Mouse (Mus musculus): ENCODE measurements around the gene Hlx.

The Hlx gene

GRCm38 (mm10) chr1:184732556-184733049 lies at the start of gene Hlx:
TSS of gene Hlx (minus strand) at chr1:184732619.
- DNase-seq (ENCODE audit: low spot score in 2 of 2), result peak in 1 of 2 experiments; percentile 70

- DNase-seq (ENCODE audit: low spot score in 2 of 2), result peak; percentile 38 to 39
These were observed 49.7 kb upstream of the Hlx start for GRCm38 (mm10) chr1:184782161-184782513.

- no peak for DNase-seq (ENCODE audit: low spot score in 2 of 2)
These were observed 49.1 kb upstream of the Hlx start for GRCm38 (mm10) chr1:184781286-184782160.

GRCm38 (mm10) chr1:184778157-184778556 lies 45.7 kb upstream of the Hlx start:
- DNase-seq (ENCODE audit: low spot score in 2 of 2), result no peak

- no peak for DNase-seq (ENCODE audit: low spot score in 2 of 2)
These were observed 44.8 kb upstream of the Hlx start for GRCm38 (mm10) chr1:184777061-184777795.

- DNase-seq (ENCODE audit: low spot score in 2 of 2), result no peak
These were observed 42.9 kb upstream of the Hlx start for GRCm38 (mm10) chr1:184775289-184775688.

GRCm38 (mm10) chr1:184771891-184772249 lies 39.5 kb upstream of the Hlx start:
- DNase-seq (ENCODE audit: low spot score in 2 of 2), result no peak

- DNase-seq (ENCODE audit: low spot score in 2 of 2), result peak; percentile 61 to 75
These were observed 38.9 kb upstream of the Hlx start for GRCm38 (mm10) chr1:184771202-184771890.

- peak in 1 of 2 experiments; percentile 29 for DNase-seq (ENCODE audit: low spot score in 2 of 2)
These were observed 31.4 kb upstream of the Hlx start for GRCm38 (mm10) chr1:184763866-184764265.

GRCm38 (mm10) chr1:184762941-184763340 lies 30.5 kb upstream of the Hlx start:
- no peak for DNase-seq (ENCODE audit: low spot score in 2 of 2)

GRCm38 (mm10) chr1:184761988-184762387 lies 29.6 kb upstream of the Hlx start:
- no peak for DNase-seq (ENCODE audit: low spot score in 2 of 2)

GRCm38 (mm10) chr1:184752671-184753070 lies 20.3 kb upstream of the Hlx start:
- DNase-seq (ENCODE audit: low spot score in 2 of 2), result no peak

- DNase-seq (ENCODE audit: low spot score in 2 of 2), result no peak
These were observed 17.8 kb upstream of the Hlx start for GRCm38 (mm10) chr1:184750114-184750664.

GRCm38 (mm10) chr1:184748692-184749152 lies 16.3 kb upstream of the Hlx start:
- DNase-seq (ENCODE audit: low spot score in 2 of 2), result peak in 1 of 2 experiments; percentile 45

- peak in 1 of 2 experiments; percentile 72 for DNase-seq (ENCODE audit: low spot score in 2 of 2)
These were observed 5.6 kb upstream of the Hlx start for GRCm38 (mm10) chr1:184737876-184738479.

- DNase-seq (ENCODE audit: low spot score in 2 of 2), result no peak
These were observed 4.8 kb upstream of the Hlx start for GRCm38 (mm10) chr1:184737228-184737627.

- no peak for DNase-seq (ENCODE audit: low spot score in 2 of 2)
These were observed 3.8 kb upstream of the Hlx start for GRCm38 (mm10) chr1:184736260-184736659.

GRCm38 (mm10) chr1:184734991-184735920 lies 2.8 kb upstream of the Hlx start:
- no peak for DNase-seq (ENCODE audit: low spot score in 2 of 2)

- DNase-seq (ENCODE audit: low spot score in 2 of 2), result no peak
These were observed 1.8 kb upstream of the Hlx start for GRCm38 (mm10) chr1:184734067-184734830.
